20 mouse cellular contexts compared by ENCODE assay signal in the genomic region with DNA sequence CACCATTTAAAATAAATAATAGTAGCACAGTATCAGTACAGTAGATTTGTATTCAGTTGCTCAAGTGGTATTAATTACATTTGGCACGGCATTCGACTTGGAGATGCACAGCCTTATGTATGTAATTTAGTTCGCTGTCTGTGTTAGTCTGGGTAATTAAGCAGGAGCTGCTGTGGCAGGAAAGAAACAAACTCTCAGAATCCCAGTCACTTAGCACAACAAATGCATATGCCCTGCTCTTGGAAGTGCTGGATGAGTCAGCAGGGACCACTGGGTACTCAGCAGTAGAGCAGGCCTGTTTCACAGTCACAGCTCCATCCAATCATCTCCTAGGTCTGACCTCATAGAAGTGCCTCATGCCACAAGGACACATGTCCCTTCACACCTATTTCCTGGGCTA.
DNase-seq lines count a peak whose midpoint lies in the region; ATAC-seq and TF ChIP-seq lines count a peak whose summit lies in the region.
"Had no signal": no experiment of that assay in that cellular context is flagged by ENCODE, and none has a peak within 500 bp of the region (broad histone marks: within the 10 kb centered on the region; RNA-seq: fewer than 3 reads in every experiment).

No protein-coding gene starts in this region.

- H3K9ac ChIP-seq in forebrain, embryonic 15.5 days (replicated peaks) = no peak overlapping the region
- H3K9ac ChIP-seq in midbrain, postnatal 0 days (replicated peaks; ENCODE audit: low read length, poor library complexity, severe bottlenecking) = no peak overlapping the region
- no peak overlapping the region for H3K9ac ChIP-seq in midbrain, embryonic 16.5 days (ENCODE audit: low read depth, low read length)
- H3K9ac ChIP-seq in liver, postnatal 0 days (replicated peaks) = no peak overlapping the region
- H3K9ac ChIP-seq: embryonic facial prominence, embryonic 15.5 days; limb, embryonic 13.5 days; liver, embryonic 14.5 days; midbrain, embryonic 12.5 days had no signal

- TF ChIP-seq POLR2A in brain, embryonic 14.5 days (IDR thresholded peaks at IDR 0.05; ENCODE audit: borderline replicate concordance, extremely low read depth, insufficient read depth, insufficient read length, poor library complexity, severe bottlenecking) = no peak
- no peak for TF ChIP-seq POLR2A in olfactory bulb, adult 2 months (IDR thresholded peaks at IDR 0.05; ENCODE audit: insufficient read depth, low read depth, low read length)

- peaks cover 11% of the 10 kb centered on the region for H3K4me1 ChIP-seq in forebrain, embryonic 15.5 days
- H3K4me1 ChIP-seq in forebrain, embryonic 10.5 days = peaks cover 3% of the 10 kb centered on the region; the same call in 1 of the 2 replicates
- no peaks in the 10 kb centered on the region for H3K4me1 ChIP-seq in midbrain, postnatal 0 days (ENCODE audit: insufficient read depth, low read length)
- H3K4me1 ChIP-seq in midbrain, embryonic 16.5 days (ENCODE audit: control insufficient read depth, insufficient read depth, low read length) = no peaks in the 10 kb centered on the region
- peaks cover 3% of the 10 kb centered on the region for H3K4me1 ChIP-seq in olfactory bulb, adult 2 months (ENCODE audit: control insufficient read depth, insufficient read depth, low read length)
- H3K4me1 ChIP-seq in liver, postnatal 0 days (ENCODE audit: insufficient read depth) = no peaks in the 10 kb centered on the region
- H3K4me1 ChIP-seq: embryonic facial prominence, embryonic 15.5 days; midbrain, embryonic 12.5 days had no signal

- TF ChIP-seq EP300 in liver, postnatal 0 days (IDR thresholded peaks at IDR 0.05; ENCODE audit: low read depth) = no peak

- H3K27ac ChIP-seq in forebrain, embryonic 15.5 days (replicated peaks) = no peak overlapping the region
- H3K27ac ChIP-seq in forebrain, embryonic 10.5 days = no peak overlapping the region
- H3K27ac ChIP-seq in midbrain, postnatal 0 days (ENCODE audit: low read depth, low read length) = no peak overlapping the region
- H3K27ac ChIP-seq in midbrain, embryonic 16.5 days (ENCODE audit: low read length) = no peak overlapping the region
- H3K27ac ChIP-seq in olfactory bulb, adult 2 months (ENCODE audit: insufficient read depth, low read depth, low read length) = peak overlapping the region; percentile 47; the same call in 1 of the 2 replicates
- H3K27ac ChIP-seq in liver, postnatal 0 days (ENCODE audit: low read depth) = no peak overlapping the region
- H3K27ac ChIP-seq: embryonic facial prominence, embryonic 15.5 days; heart, embryonic 10.5 days; limb, embryonic 13.5 days; liver, embryonic 14.5 days; midbrain, embryonic 12.5 days had no signal

- no peak overlapping the region for H3K4me2 ChIP-seq in forebrain, embryonic 15.5 days (replicated peaks)
- no peak overlapping the region for H3K4me2 ChIP-seq in midbrain, postnatal 0 days (ENCODE audit: low read depth, low read length, poor library complexity, severe bottlenecking)
- no peak overlapping the region for H3K4me2 ChIP-seq in midbrain, embryonic 16.5 days (ENCODE audit: low read length)
- no peak overlapping the region for H3K4me2 ChIP-seq in liver, postnatal 0 days (ENCODE audit: low read depth, low read length)
- H3K4me2 ChIP-seq: embryonic facial prominence, embryonic 15.5 days; limb, embryonic 13.5 days; midbrain, embryonic 12.5 days had no signal

- no peaks in the 10 kb centered on the region for H3K27me3 ChIP-seq in forebrain, embryonic 15.5 days
- no peaks in the 10 kb centered on the region for H3K27me3 ChIP-seq in forebrain, embryonic 10.5 days (ENCODE audit: poor library complexity, severe bottlenecking)
- no peaks in the 10 kb centered on the region for H3K27me3 ChIP-seq in midbrain, postnatal 0 days (ENCODE audit: insufficient read depth, low read length)
- H3K27me3 ChIP-seq in midbrain, embryonic 16.5 days (ENCODE audit: control insufficient read depth, insufficient read depth, low read depth, low read length) = no peaks in the 10 kb centered on the region
- H3K27me3 ChIP-seq in liver, postnatal 0 days (ENCODE audit: insufficient read depth, low read length) = no peaks in the 10 kb centered on the region
- H3K27me3 ChIP-seq: embryonic facial prominence, embryonic 15.5 days; limb, embryonic 13.5 days; midbrain, embryonic 12.5 days; Patski had no signal

- ATAC-seq in forebrain, embryonic 15.5 days (replicated peaks) = peak; percentile 89
- ATAC-seq in midbrain, postnatal 0 days (ENCODE audit: low FRiP score) = no peak
- ATAC-seq in midbrain, embryonic 16.5 days = no peak
- ATAC-seq in liver, postnatal 0 days = no peak
- ATAC-seq: lung, postnatal 0 days; Patski had no signal

- no peak for DNase-seq in forebrain, embryonic 10.5 days (ENCODE audit: extremely low spot score, low spot score)
- peak; percentile 24 for DNase-seq in midbrain, postnatal 0 days (ENCODE audit: low spot score)
- DNase-seq in brain, embryonic 14.5 days (ENCODE audit: low read depth) = peak; percentile 87
- no peak for DNase-seq in T-cell, adult 2 months (ENCODE audit: low spot score)
- no peak for DNase-seq in liver, postnatal 0 days
- DNase-seq: B cell, adult 2 months; cerebellum, adult 9-11 months; gastrocnemius, postnatal 36 days; kidney, adult 11 months; thymus, postnatal 14 days had no signal

- no peaks in the 10 kb centered on the region for H3K9me3 ChIP-seq in forebrain, embryonic 15.5 days
- no peaks in the 10 kb centered on the region for H3K9me3 ChIP-seq in forebrain, embryonic 10.5 days
- no peaks in the 10 kb centered on the region for H3K9me3 ChIP-seq in midbrain, postnatal 0 days (ENCODE audit: low read length)
- H3K9me3 ChIP-seq in midbrain, embryonic 16.5 days (replicated peaks; ENCODE audit: control insufficient read depth, low read length, poor library complexity, severe bottlenecking) = no peaks in the 10 kb centered on the region
- no peaks in the 10 kb centered on the region for H3K9me3 ChIP-seq in liver, postnatal 0 days (ENCODE audit: low read length)
- H3K9me3 ChIP-seq: embryonic facial prominence, embryonic 15.5 days; heart, embryonic 10.5 days; limb, embryonic 13.5 days; midbrain, embryonic 12.5 days had no signal

- H3K4me3 ChIP-seq in forebrain, embryonic 15.5 days = no peak overlapping the region
- no peak overlapping the region for H3K4me3 ChIP-seq in forebrain, embryonic 10.5 days
- no peak overlapping the region for H3K4me3 ChIP-seq in midbrain, postnatal 0 days (ENCODE audit: low read depth, low read length)
- H3K4me3 ChIP-seq in midbrain, embryonic 16.5 days (ENCODE audit: low read depth, low read length) = no peak overlapping the region
- no peak overlapping the region for H3K4me3 ChIP-seq in olfactory bulb, adult 2 months (ENCODE audit: insufficient read depth, low read depth, low read length)
- no peak overlapping the region for H3K4me3 ChIP-seq in liver, postnatal 0 days (ENCODE audit: low read depth, low read length)
- H3K4me3 ChIP-seq: embryonic facial prominence, embryonic 15.5 days; heart, embryonic 10.5 days; limb, embryonic 13.5 days; midbrain, embryonic 12.5 days had no signal

- H3K36me3 ChIP-seq in forebrain, embryonic 15.5 days = no peaks in the 10 kb centered on the region
- no peaks in the 10 kb centered on the region for H3K36me3 ChIP-seq in forebrain, embryonic 10.5 days (replicated peaks)
- H3K36me3 ChIP-seq in midbrain, postnatal 0 days (ENCODE audit: insufficient read depth, low read length) = no peaks in the 10 kb centered on the region
- H3K36me3 ChIP-seq in midbrain, embryonic 16.5 days (ENCODE audit: control insufficient read depth, insufficient read depth, low read length) = no peaks in the 10 kb centered on the region
- H3K36me3 ChIP-seq in liver, postnatal 0 days (replicated peaks; ENCODE audit: insufficient read depth, low read length) = no peaks in the 10 kb centered on the region
- H3K36me3 ChIP-seq: embryonic facial prominence, embryonic 15.5 days; heart, embryonic 10.5 days; limb, embryonic 13.5 days; midbrain, embryonic 12.5 days had no signal

- WGBS in forebrain, embryonic 15.5 days = 15% methylated on average over 3 of the region's 3 CpGs
- WGBS in forebrain, embryonic 10.5 days = 90% methylated on average over 3 of the region's 3 CpGs
- 80% methylated on average over 3 of the region's 3 CpGs for WGBS in midbrain, postnatal 0 days
- 70% methylated on average over 3 of the region's 3 CpGs for WGBS in midbrain, embryonic 16.5 days
- 27% methylated on average over 3 of the region's 3 CpGs for WGBS in olfactory bulb, adult 2 months
- 91% methylated on average over 3 of the region's 3 CpGs for WGBS in liver, postnatal 0 days (ENCODE audit: insufficient replicate concordance)

- no peak for TF ChIP-seq CTCF in midbrain, postnatal 0 days (IDR thresholded peaks at IDR 0.05)
- no peak for TF ChIP-seq CTCF in brain, embryonic 14.5 days (IDR thresholded peaks at IDR 0.05; ENCODE audit: borderline replicate concordance, extremely low read depth, insufficient read depth, insufficient read length)
- no peak for TF ChIP-seq CTCF in olfactory bulb, adult 2 months (IDR thresholded peaks at IDR 0.05; ENCODE audit: insufficient read depth, low read depth, low read length)
- no peak for TF ChIP-seq CTCF in liver, postnatal 0 days (IDR thresholded peaks at IDR 0.05; ENCODE audit: low read depth)

Comparison
In these comparisons a context has a peak if more than half of its experiments do, and no peak if none do; other contexts are left out.
1. DNase-seq: peak in midbrain, postnatal 0 days (single experiment) and brain, embryonic 14.5 days (single experiment); none in forebrain, embryonic 10.5 days (single experiment), T-cell, adult 2 months (single experiment) and liver, postnatal 0 days (single experiment).